Mouse (Mus musculus): ENCODE data around the gene Bex1. TPM values are rescaled to one million over a fixed set of nuclear protein-coding genes. Genes with fewer than 3 reads are reported as not detected.

Gene Bex1
- polyA plus RNA-seq (2017; shearing (Covaris generic)) = not detected

DNA sequence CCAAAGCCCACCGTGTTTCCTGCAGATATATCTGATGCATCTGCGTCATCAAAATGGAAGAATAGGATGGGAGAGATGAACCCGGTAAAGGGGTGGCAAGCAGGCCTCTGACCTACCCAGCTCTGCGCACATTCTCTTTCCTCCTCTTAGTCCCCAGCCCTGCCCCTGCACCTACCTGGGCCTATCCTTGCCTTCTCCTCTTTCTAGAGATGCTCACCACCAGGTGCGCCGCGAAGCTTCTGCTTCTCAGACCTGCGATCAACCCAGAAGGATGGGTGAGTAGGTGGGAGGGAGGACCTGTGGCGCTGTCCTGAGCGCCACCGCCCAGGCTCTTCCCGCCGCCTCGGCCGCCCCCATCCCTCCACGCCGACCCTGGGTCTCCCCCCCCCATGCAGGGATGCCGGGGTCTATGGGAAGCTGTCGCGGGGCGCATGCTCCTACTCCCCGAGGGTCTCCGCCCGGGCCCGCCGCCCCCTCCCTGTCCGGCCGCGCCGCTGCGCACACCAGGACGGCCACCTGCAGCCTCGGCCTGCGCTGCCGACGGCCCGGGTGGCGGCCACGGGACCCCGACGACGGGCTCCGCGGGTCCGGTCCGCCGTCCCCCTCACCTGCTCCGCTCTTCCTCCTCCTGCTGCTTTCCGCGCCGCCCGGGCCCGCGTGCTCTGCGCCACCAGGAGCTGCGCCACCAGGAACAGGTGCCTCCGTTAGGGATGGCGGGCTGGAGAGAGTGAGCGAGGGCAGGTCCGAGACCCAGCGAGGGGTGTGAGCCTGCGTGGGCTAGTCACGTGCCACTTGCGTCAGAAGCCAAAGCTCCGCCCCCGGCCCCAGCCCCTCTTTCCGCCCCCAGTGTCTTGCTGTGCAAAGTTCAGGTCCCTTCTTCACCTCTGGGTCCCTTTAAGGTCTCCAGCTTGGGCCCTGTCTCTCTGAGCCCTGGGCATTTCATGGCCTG lies at the start of gene Bex1, which contains the start of gene Tceal7:
TSS of gene Bex1 (minus strand) at position 785 of the 949 bp plus-strand sequence.
TSS of gene Tceal7 (plus strand) at position 51 of the 949 bp plus-strand sequence.

DNA sequence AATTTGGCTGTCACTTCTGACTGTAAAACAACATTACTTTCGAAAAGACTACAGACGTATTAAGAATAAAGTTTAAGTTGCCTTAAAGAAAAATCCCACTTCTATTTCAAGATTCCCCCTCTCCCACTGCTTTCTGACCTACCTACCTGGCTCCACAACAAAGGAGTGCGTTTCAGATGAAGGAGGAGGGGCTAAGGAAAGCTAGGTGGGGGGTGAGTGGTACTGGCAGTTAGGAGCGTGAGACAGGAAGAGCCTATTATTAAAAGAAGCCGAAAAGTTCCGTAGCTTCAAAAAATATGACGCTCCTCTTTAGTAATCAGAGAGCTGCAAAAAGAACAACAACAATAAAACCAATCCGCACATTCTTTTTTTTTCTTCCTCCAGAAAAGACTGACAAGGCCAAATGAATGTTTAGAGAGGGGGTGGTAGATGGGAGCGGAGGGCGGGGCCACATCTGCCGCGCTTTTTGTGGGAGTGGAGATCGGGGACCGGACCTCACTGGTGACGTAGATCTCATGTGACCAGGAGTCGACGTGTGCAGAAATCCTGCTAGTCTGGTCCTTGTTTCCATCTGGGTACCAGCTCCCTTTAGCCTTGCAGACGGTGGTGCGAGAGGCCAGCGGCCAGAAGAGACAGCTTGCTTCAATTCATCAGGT lies 29.4 kb upstream of the Bex1 start, which contains the start of gene Tceal9:
TSS of gene Tceal9 (plus strand) at position 506 of the 656 bp plus-strand sequence.

GRCm38 (mm10) chrX:136203664-136204066 lies 11.6 kb downstream of the Bex1 start, which contains the start of gene Tceal5:
Gene Tceal5, minus strand, starts transcription at chrX:136203876.

DNA sequence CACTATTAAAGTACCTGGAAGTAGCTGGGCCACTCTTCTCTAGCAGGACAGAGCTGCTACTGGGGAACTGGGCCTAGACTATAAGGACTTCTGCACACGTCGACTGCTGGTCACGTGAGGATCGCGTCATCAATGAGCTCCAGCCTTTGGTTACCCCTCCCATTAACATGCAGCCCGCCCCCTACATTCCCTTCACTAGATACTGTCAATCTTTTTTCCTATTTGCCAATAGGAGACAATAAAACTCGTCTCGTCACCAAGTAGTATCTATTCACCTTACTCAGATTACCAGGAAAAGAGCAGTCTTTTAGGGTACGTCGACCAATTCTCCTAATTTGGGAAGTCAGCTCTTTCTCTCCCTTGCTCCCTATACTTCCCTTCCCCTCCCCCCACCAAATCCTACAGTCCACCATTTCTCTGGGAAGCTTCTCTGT lies 43.2 kb downstream of the Bex1 start, which contains the start of gene Tceal8:
TSS of gene Tceal8 (minus strand) at position 225 of the 434 bp plus-strand sequence.

Other genes starting within 250 kb of the Bex1 start
- gene Arxes2, start 221.7 kb downstream of the Bex1 start, polyA plus RNA-seq (2017; shearing (Covaris generic)) = 3.6 TPM
- not detected for gene Arxes1, start 182.1 kb downstream of the Bex1 start, polyA plus RNA-seq (2017; shearing (Covaris generic))
- 15.1 TPM for gene Bex2, start 147.3 kb downstream of the Bex1 start, polyA plus RNA-seq (2017; shearing (Covaris generic))
- gene Nxf3, start 130.3 kb downstream of the Bex1 start, polyA plus RNA-seq (2017; shearing (Covaris generic)) = not detected
- not detected for gene Bex4, start 76.5 kb downstream of the Bex1 start, polyA plus RNA-seq (2017; shearing (Covaris generic))
- gene Tceal8, start 43.2 kb downstream of the Bex1 start, polyA plus RNA-seq (2017; shearing (Covaris generic)) = not detected
- not detected for gene Tceal5, start 11.6 kb downstream of the Bex1 start, polyA plus RNA-seq (2017; shearing (Covaris generic))
- not detected for gene Tceal7, start 734 bp downstream of the Bex1 start, polyA plus RNA-seq (2017; shearing (Covaris generic))
- gene Tceal9, start 29.6 kb upstream of the Bex1 start, polyA plus RNA-seq (2017; shearing (Covaris generic)) = 84.9 TPM
- gene Bex3, start 54.7 kb upstream of the Bex1 start, polyA plus RNA-seq (2017; shearing (Covaris generic)) = 210 TPM

Data from effector memory CD4-positive, alpha-beta T cell, adult 5 months (primary cell).